In genomic region chr14:34374577-34374976, GRCm38 (mm10) we compare ENCODE assay signal across 8 mouse cellular contexts. TPM values are rescaled to one million over a fixed set of nuclear protein-coding genes. Genes with fewer than 3 reads are reported as not detected.
DNase-seq lines count a peak whose midpoint lies in the region; ATAC-seq and TF ChIP-seq lines count a peak whose summit lies in the region.

Gene Sncg (minus strand): TSS chr14:34374789.

- 0 out of 2 replicates have a peak within 1 kb of the TSS, but pooled peaks have one; percentile 13 for H3K4me3 ChIP-seq in layer of hippocampus, adult 2 months
- H3K4me3 ChIP-seq in intestine, embryonic 16.5 days (ENCODE audit: low read length) = 0 out of 2 replicates have a peak within 1 kb of the TSS, but pooled peaks have one; percentile 7
- peak within 1 kb of the TSS; percentile 31 for H3K4me3 ChIP-seq in neural tube, embryonic 13.5 days

- no peaks in the 10 kb centered on the region for H3K27me3 ChIP-seq in intestine, embryonic 16.5 days (replicated peaks; ENCODE audit: control insufficient read depth, insufficient read depth, low read length)
- no peaks in the 10 kb centered on the region for H3K27me3 ChIP-seq in neural tube, embryonic 13.5 days

- H3K4me2 ChIP-seq in intestine, embryonic 16.5 days (ENCODE audit: low read depth, low read length) = no peak within 1 kb of the TSS
- peak within 1 kb of the TSS; percentile 46 for H3K4me2 ChIP-seq in neural tube, embryonic 13.5 days

- 25% methylated on average over 10 of the region's 10 CpGs for WGBS in intestine, embryonic 16.5 days
- 22% methylated on average over 10 of the region's 10 CpGs for WGBS in neural tube, embryonic 13.5 days

- peaks cover 14% of the 10 kb centered on the region for H3K4me1 ChIP-seq in intestine, embryonic 16.5 days (ENCODE audit: control insufficient read depth, insufficient read depth, low read length)
- peaks cover 28% of the 10 kb centered on the region for H3K4me1 ChIP-seq in neural tube, embryonic 13.5 days (replicated peaks)

- ATAC-seq in intestine, embryonic 16.5 days = peak; percentile 22; the same call in 1 of the 2 replicates
- peak; percentile 28 for ATAC-seq in neural tube, embryonic 13.5 days (ENCODE audit: low read depth)
- no peak for ATAC-seq in megakaryocyte-erythroid progenitor cell, adult 5-6 weeks (replicated peaks; ENCODE audit: low FRiP score, low TSS enrichment, poor library complexity, severe bottlenecking)
- ATAC-seq in erythroid progenitor cell, adult 5-6 weeks (replicated peaks; ENCODE audit: low FRiP score, poor library complexity, severe bottlenecking) = no peak

- H3K36me3 ChIP-seq in intestine, embryonic 16.5 days (ENCODE audit: control insufficient read depth, insufficient read depth, low read length) = no peaks in the 10 kb centered on the region
- no peaks in the 10 kb centered on the region for H3K36me3 ChIP-seq in neural tube, embryonic 13.5 days

- H3K27ac ChIP-seq in layer of hippocampus, adult 2 months = peak within 1 kb of the TSS; percentile 39; the same call in 1 of the 2 replicates
- H3K27ac ChIP-seq in intestine, embryonic 16.5 days (ENCODE audit: low read length) = no peak within 1 kb of the TSS
- peak within 1 kb of the TSS; percentile 65 for H3K27ac ChIP-seq in neural tube, embryonic 13.5 days (replicated peaks)

- TF ChIP-seq CTCF in layer of hippocampus, adult 2 months (conservative IDR thresholded peaks at IDR 0.05) = no peak

- H3K9me3 ChIP-seq in intestine, embryonic 16.5 days (ENCODE audit: control insufficient read depth, low read length) = no peaks in the 10 kb centered on the region
- H3K9me3 ChIP-seq in neural tube, embryonic 13.5 days = no peaks in the 10 kb centered on the region

- DNase-seq in layer of hippocampus, adult 2 months (ENCODE audit: low spot score in 2 of 2) = no peak
- no peak for DNase-seq in layer of hippocampus, adult 11-12 months (ENCODE audit: low spot score)
- DNase-seq in embryo, embryonic 10.5 days (ENCODE audit: low spot score) = peak; percentile 44
- no peak for DNase-seq in thymus, postnatal 4 days

- no peak within 1 kb of the TSS for H3K9ac ChIP-seq in intestine, embryonic 16.5 days (ENCODE audit: low read depth, low read length)
- peak within 1 kb of the TSS; percentile 60 for H3K9ac ChIP-seq in neural tube, embryonic 13.5 days

RNA-seq across cellular contexts. Expression of gene Sncg, which starts in this region (rescaled TPM):
- 1 to 10 TPM; 4.8 to 6.7 TPM for total RNA-seq in layer of hippocampus, adult 2 months (2021)
- 35.5 and 37.9 TPM in 2 replicates for polyA plus RNA-seq in intestine, embryonic 16.5 days (2015; fragmentation: Nextera tagmentation; extraction: Ambion mirVana)
- 641 and 796 TPM in 2 replicates for polyA plus RNA-seq in neural tube, embryonic 13.5 days (2015; fragmentation: Nextera tagmentation; extraction: Ambion mirVana)
- total RNA-seq in megakaryocyte-erythroid progenitor cell, adult 5-6 weeks (2014; fragmentation: Nextera tagmentation) = not detected in 2 replicates
- not detected in 2 replicates for total RNA-seq in megakaryocyte-erythroid progenitor cell, adult 5-6 weeks (2017)
- not detected in 2 replicates for total RNA-seq in erythroid progenitor cell, adult 5-6 weeks (2015; ENCODE audit: low replicate concordance)
- not detected in 2 replicates for total RNA-seq in erythroid progenitor cell, adult 5-6 weeks (2017; ENCODE audit: low replicate concordance)

Comparison
In these comparisons a context has a peak if more than half of its experiments do, and no peak if none do; other contexts are left out.
1. RNA of gene Sncg (total RNA-seq): 4.8 to 6.7 TPM in layer of hippocampus, adult 2 months; not detected in megakaryocyte-erythroid progenitor cell, adult 5-6 weeks and not detected in erythroid progenitor cell, adult 5-6 weeks; every median in the first group is over 4 times any median in the second.
2. RNA of gene Sncg (polyA plus RNA-seq): 641 to 796 TPM in neural tube, embryonic 13.5 days; 35.5 to 37.9 TPM in intestine, embryonic 16.5 days; every median in the first group is over 10 times any median in the second.
3. ATAC-seq: peak in intestine, embryonic 16.5 days (single experiment) and neural tube, embryonic 13.5 days (single experiment); none in megakaryocyte-erythroid progenitor cell, adult 5-6 weeks (single experiment) and erythroid progenitor cell, adult 5-6 weeks (single experiment).
4. Peak in every context shown above with its lines, with median percentiles within 50 percentile points of each other: H3K4me3 ChIP-seq.